Mouse (Mus musculus) midbrain, embryonic 12.5 days (tissue): ENCODE data around the gene Oscar. TPM values are rescaled to one million over a fixed set of nuclear protein-coding genes. Genes with fewer than 3 reads are reported as not detected.

Experiments used
- ATAC-seq: fragments of 200-750 bp; cut with Nextera tagmentation; 2 replicates; pipeline ENCODE4 v1.8.0; 2017; ENCODE audit warnings: low read depth, moderate TSS enrichment, moderate library complexity; ENCODE audit not compliant: low FRiP score
- H3K27ac ChIP-seq: fragments of 300-500 bp; sonication (generic); replicated peaks from 2 replicates; pipeline ENCODE4 v1.5.1; 2016; ENCODE audit warnings: mild to moderate bottlenecking
- H3K27me3 ChIP-seq: fragments of 300-500 bp; sonication (generic); 2 replicates; pipeline ENCODE4 v1.6.1; 2016; ENCODE audit warnings: mild to moderate bottlenecking
- H3K36me3 ChIP-seq: fragments of 300-500 bp; sonication (generic); 2 replicates; pipeline ENCODE4 v1.6.1; 2016
- H3K4me1 ChIP-seq: fragments of 300-500 bp; sonication (generic); 2 replicates; pipeline ENCODE4 v1.6.1; 2016
- H3K4me2 ChIP-seq: fragments of 300-500 bp; sonication (generic); replicated peaks from 2 replicates; pipeline ENCODE4 v1.6.1; 2016; ENCODE audit warnings: mild to moderate bottlenecking, moderate library complexity
- H3K4me3 ChIP-seq: fragments of 300-500 bp; sonication (generic); 2 replicates; pipeline ENCODE4 v1.5.1; 2016; ENCODE audit warnings: mild to moderate bottlenecking
- H3K9ac ChIP-seq: fragments of 300-500 bp; sonication (generic); replicated peaks from 2 replicates; pipeline ENCODE4 v1.6.1; 2016; ENCODE audit warnings: mild to moderate bottlenecking, moderate library complexity
- H3K9me3 ChIP-seq: fragments of 300-500 bp; sonication (generic); 2 replicates; pipeline ENCODE4 v1.6.1; 2016; ENCODE audit warnings: mild to moderate bottlenecking
- WGBS: fragments of 180-500 bp; shearing (Covaris S2); methylation state at CpG from one replicate; pipeline ENCODE4 v1.1.7; 2016; 5-methylcytosine and 5-hydroxymethylcytosine counted together
- polyA plus RNA-seq: library from polyadenylated mRNA; unstranded; fragments of >200 nt; fragmentation: Nextera tagmentation; extraction: Ambion mirVana; gene quantifications from 2 replicates; pipeline ENCODE4 v1.2.1, GENCODE M21; 2016

Gene Oscar
- polyA plus RNA-seq, 1 experiment from 2014 or later: 0.22 TPM

DNA sequence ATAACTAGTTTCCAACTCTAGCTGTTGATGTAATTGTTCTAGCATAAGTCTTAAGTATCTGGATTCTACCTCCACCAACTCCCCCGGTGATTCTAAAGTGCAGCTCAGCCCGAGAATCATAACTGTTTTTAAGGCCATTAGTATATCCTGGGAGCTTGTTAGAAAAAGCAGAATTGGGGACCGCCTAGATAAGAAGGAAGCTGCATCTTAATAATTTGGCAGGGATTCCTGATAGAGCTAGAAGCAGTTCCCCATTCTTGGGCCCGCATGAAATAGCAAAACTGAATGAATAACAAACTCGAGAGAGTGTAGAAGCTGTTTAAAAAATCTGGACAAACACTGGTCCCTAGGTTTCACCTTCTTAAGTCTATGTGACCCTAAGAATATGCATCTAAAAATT, 27.5 kb upstream of the Oscar start:
- 71% methylated on average over 5 of the region's 5 CpGs for WGBS

GRCm38 (mm10) chr7:3630478-3630815, 14.5 kb upstream of the Oscar start:
- H3K4me1 ChIP-seq: peaks cover 24% of the 10 kb centered on the region
- no peak for ATAC-seq
- 50% methylated on average over 3 of the region's 3 CpGs for WGBS
- H3K4me3 ChIP-seq: peak overlapping the region; percentile 73
- peak overlapping the region; percentile 97 for H3K4me2 ChIP-seq
- H3K27me3 ChIP-seq: no peaks in the 10 kb centered on the region
- no peak overlapping the region for H3K27ac ChIP-seq
- no peaks in the 10 kb centered on the region for H3K9me3 ChIP-seq
- H3K36me3 ChIP-seq: peaks cover 49% of the 10 kb centered on the region
- peak overlapping the region; percentile 82 for H3K9ac ChIP-seq

More for the DNA sequence above, 27.5 kb upstream of the Oscar start:
- Histone ChIP-seq H3K9ac (0 out of 2 replicates have a peak overlapping the region, but pooled peaks have one; percentile 31), H3K27me3 (0 out of 2 replicates have a peak, but pooled peaks cover 5% of the 10 kb centered on the region), H3K4me2 (no peak overlapping the region), H3K27ac (no peak overlapping the region), H3K4me3 (no peak overlapping the region), H3K9me3 (no peaks in the 10 kb centered on the region), H3K4me1 (peaks cover 32% of the 10 kb centered on the region), H3K36me3 (peaks cover 39% of the 10 kb centered on the region)
- ATAC-seq: no peak

DNA sequence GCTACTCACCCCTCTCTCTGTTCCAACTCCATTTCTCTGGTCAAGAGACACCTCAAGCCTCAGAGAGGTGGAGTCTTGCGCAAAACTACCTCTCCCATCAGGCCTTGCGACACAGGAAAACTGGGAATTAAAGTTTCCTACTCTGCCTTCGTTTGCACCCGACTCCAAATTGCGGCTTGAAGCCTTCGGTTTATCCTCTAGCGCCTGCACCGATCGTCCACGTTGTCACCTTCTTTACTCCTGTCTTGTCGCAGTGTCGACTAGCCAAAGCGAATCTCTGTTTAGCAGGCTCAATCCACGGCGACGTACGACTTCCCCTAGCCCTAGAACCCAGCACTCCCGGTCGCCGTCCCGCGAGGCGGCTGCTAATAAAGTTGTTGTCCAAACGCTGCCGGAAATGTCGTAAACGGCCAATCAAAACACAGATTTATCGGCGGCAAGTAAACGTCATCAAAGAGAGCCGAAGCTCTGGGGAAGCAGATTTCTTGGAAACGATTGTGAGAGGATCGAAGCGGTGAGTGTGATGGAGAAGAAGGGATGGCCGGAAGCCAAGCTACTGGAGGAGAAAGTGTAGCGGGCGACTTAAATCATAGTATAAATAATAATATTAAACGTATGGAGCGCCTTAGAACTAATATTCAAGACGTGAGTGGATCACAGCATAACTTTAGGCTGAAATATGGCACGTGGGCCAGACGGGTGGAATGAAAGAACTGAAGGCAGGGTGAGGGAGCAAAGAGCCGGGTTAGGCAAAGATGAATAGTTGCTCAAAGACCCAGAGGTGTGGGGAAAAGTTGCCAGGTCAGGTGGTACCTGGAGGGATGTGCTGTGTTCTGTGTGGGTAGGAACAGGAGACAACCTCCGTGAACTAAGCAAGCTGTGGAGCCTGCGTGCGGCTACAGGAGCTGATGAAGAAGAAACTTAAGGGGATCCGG, 13.9 kb upstream of the Oscar start, which contains the start of the genes Tfpt and Prpf31:
Gene Tfpt, minus strand, starts transcription at position 387 of the 935 bp plus-strand sequence.
Gene Prpf31, plus strand, starts transcription at position 443 of the 935 bp plus-strand sequence.
- H3K36me3 ChIP-seq: peaks cover 49% of the 10 kb centered on the region
- H3K27me3 ChIP-seq: no peaks in the 10 kb centered on the region
- peak within 1 kb of the TSS; percentile 35 for H3K27ac ChIP-seq
- WGBS: under 1% methylated on average over 47 of the region's 47 CpGs
- peak within 1 kb of the TSS; percentile 97 for H3K4me2 ChIP-seq
- peak within 1 kb of the TSS; percentile 73 for H3K4me3 ChIP-seq
- H3K9ac ChIP-seq: peak within 1 kb of the TSS; percentile 82
- peaks cover 24% of the 10 kb centered on the region for H3K4me1 ChIP-seq
- H3K9me3 ChIP-seq: no peaks in the 10 kb centered on the region
- ATAC-seq: peak; percentile 88

- peak overlapping the region; percentile 73 for H3K4me3 ChIP-seq
- H3K27me3 ChIP-seq: no peaks in the 10 kb centered on the region
- WGBS: 33% methylated on average over 4 of the region's 4 CpGs
- no peak overlapping the region for H3K27ac ChIP-seq
- H3K36me3 ChIP-seq: peaks cover 50% of the 10 kb centered on the region
- H3K9me3 ChIP-seq: no peaks in the 10 kb centered on the region
- H3K4me1 ChIP-seq: peaks cover 24% of the 10 kb centered on the region
- H3K9ac ChIP-seq: peak overlapping the region; percentile 82
- peak overlapping the region; percentile 97 for H3K4me2 ChIP-seq
- peak; percentile 67 for ATAC-seq
Observed at GRCm38 (mm10) chr7:3629030-3629429, 13.1 kb upstream of the Oscar start.

- Histone ChIP-seq H3K9ac (peak within 1 kb of the TSS; percentile 84), H3K4me3 (peak within 1 kb of the TSS; percentile 73), H3K4me1 (peaks cover 7% of the 10 kb centered on the region; the same call in 1 of the 2 replicates), H3K36me3 (peaks cover 21% of the 10 kb centered on the region), H3K9me3 (no peaks in the 10 kb centered on the region), H3K27ac (peak within 1 kb of the TSS; percentile 64), H3K4me2 (peak within 1 kb of the TSS; percentile 70), H3K27me3 (no peaks in the 10 kb centered on the region)
- 1% methylated on average over 31 of the region's 32 CpGs for WGBS
- peak; percentile 97 for ATAC-seq
Observed at GRCm38 (mm10) chr7:3617242-3617995, 1.5 kb upstream of the Oscar start, which contains the start of gene Ndufa3. TSS of gene Ndufa3 (plus strand) at chr7:3617373.

GRCm38 (mm10) chr7:3616389-3617241, 658 bp upstream of the Oscar start:
- ATAC-seq: peak; percentile 72
- WGBS: 46% methylated on average over 6 of the region's 6 CpGs
- Histone ChIP-seq H3K4me2 (peak overlapping the region; percentile 70), H3K27ac (no peak overlapping the region), H3K27me3 (no peaks in the 10 kb centered on the region), H3K9ac (no peak overlapping the region), H3K9me3 (no peaks in the 10 kb centered on the region), H3K4me3 (peak overlapping the region; percentile 73), H3K4me1 (peaks cover 7% of the 10 kb centered on the region; the same call in 1 of the 2 replicates), H3K36me3 (peaks cover 21% of the 10 kb centered on the region)

- peaks cover 7% of the 10 kb centered on the region; the same call in 1 of the 2 replicates for H3K4me1 ChIP-seq
- H3K27me3 ChIP-seq: no peaks in the 10 kb centered on the region
- peaks cover under 1% of the 10 kb centered on the region for H3K36me3 ChIP-seq
- H3K4me3 ChIP-seq: no peak overlapping the region
- no peak for ATAC-seq
- H3K9me3 ChIP-seq: no peaks in the 10 kb centered on the region
- WGBS: 84% methylated on average over 3 of the region's 3 CpGs
- H3K4me2 ChIP-seq: no peak overlapping the region
- H3K27ac ChIP-seq: no peak overlapping the region
- no peak overlapping the region for H3K9ac ChIP-seq
Observed at GRCm38 (mm10) chr7:3614021-3614420, 1.9 kb downstream of the Oscar start.

- Histone ChIP-seq H3K4me3 (no peak overlapping the region), H3K9me3 (no peaks in the 10 kb centered on the region), H3K4me1 (no peaks in the 10 kb centered on the region), H3K27ac (no peak overlapping the region), H3K4me2 (no peak overlapping the region), H3K27me3 (no peaks in the 10 kb centered on the region), H3K9ac (no peak overlapping the region), H3K36me3 (no peaks in the 10 kb centered on the region)
- ATAC-seq: no peak
- 89% methylated on average over 13 of the region's 13 CpGs for WGBS
Observed at GRCm38 (mm10) chr7:3611006-3611405, 5.0 kb downstream of the Oscar start.

DNA sequence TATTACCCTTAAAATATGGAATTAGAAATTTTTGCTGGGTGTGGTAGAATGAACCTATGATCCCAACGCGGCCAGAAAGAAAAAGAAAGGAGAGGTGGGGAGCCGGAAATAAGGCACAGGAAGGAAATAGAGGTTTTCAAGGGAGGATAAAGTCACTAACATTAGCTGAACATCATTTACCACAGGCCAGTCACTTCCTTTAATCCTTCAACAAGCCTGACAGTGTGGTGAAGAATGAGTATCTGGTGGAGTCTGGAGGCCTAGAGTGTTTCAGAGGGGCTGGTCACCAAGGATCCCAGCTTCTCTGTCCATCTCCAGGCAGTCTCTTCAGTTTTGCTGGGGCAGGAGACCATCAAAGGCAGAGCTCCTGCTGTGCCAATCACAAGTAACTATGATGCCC, 5.5 kb downstream of the Oscar start:
- H3K27me3 ChIP-seq: no peaks in the 10 kb centered on the region

GRCm38 (mm10) chr7:3609082-3609481, 6.9 kb downstream of the Oscar start:
- Histone ChIP-seq H3K4me1 (no peaks in the 10 kb centered on the region), H3K9ac (no peak overlapping the region), H3K27ac (no peak overlapping the region), H3K36me3 (no peaks in the 10 kb centered on the region), H3K4me2 (no peak overlapping the region), H3K9me3 (no peaks in the 10 kb centered on the region), H3K4me3 (no peak overlapping the region), H3K27me3 (no peaks in the 10 kb centered on the region)
- no peak for ATAC-seq
- WGBS: 75% methylated on average over 3 of the region's 3 CpGs

More for the DNA sequence above, 5.5 kb downstream of the Oscar start:
- no peak overlapping the region for H3K4me3 ChIP-seq
- 90% methylated on average over 3 of the region's 3 CpGs for WGBS
- H3K9me3 ChIP-seq: no peaks in the 10 kb centered on the region
- no peaks in the 10 kb centered on the region for H3K36me3 ChIP-seq
- H3K9ac ChIP-seq: no peak overlapping the region
- H3K27ac ChIP-seq: no peak overlapping the region
- no peak for ATAC-seq
- H3K4me1 ChIP-seq: no peaks in the 10 kb centered on the region
- no peak overlapping the region for H3K4me2 ChIP-seq

GRCm38 (mm10) chr7:3608668-3609067, 7.3 kb downstream of the Oscar start:
- Histone ChIP-seq H3K4me3 (no peak overlapping the region), H3K9me3 (no peaks in the 10 kb centered on the region), H3K27me3 (no peaks in the 10 kb centered on the region), H3K36me3 (no peaks in the 10 kb centered on the region), H3K27ac (no peak overlapping the region), H3K9ac (no peak overlapping the region), H3K4me1 (no peaks in the 10 kb centered on the region), H3K4me2 (no peak overlapping the region)
- ATAC-seq: no peak
- WGBS: 91% methylated on average over 3 of the region's 3 CpGs
